Mouse (Mus musculus) splenic B cell, adult 2 months (primary cell): ENCODE measurements at regions not wholly inside any gene's neighbourhood (a gene's known extent, or its start where the extent isn't known, plus 50 kb on each side); places are given as distances from the start of the nearest gene placed in this dataset.

Experiments
- DNase-seq: peaks from one replicate; pipeline ENCODE4 v3.0.0-alpha.2; 2011; ENCODE audit warnings: low read depth, low spot score
- H3K27me3 ChIP-seq: 2 replicates; pipeline ENCODE4 v1.6.1; 2012; ENCODE audit warnings: mild to moderate bottlenecking, low read length, moderate library complexity, mixed read lengths; ENCODE audit not compliant: control insufficient read depth, poor library complexity, insufficient read depth, severe bottlenecking
- H3K36me3 ChIP-seq: 2 replicates; pipeline ENCODE4 v1.6.1; 2012; ENCODE audit warnings: mild to moderate bottlenecking, low read length, moderate library complexity, mixed read lengths; ENCODE audit not compliant: control insufficient read depth, poor library complexity, insufficient read depth, severe bottlenecking

DNA sequence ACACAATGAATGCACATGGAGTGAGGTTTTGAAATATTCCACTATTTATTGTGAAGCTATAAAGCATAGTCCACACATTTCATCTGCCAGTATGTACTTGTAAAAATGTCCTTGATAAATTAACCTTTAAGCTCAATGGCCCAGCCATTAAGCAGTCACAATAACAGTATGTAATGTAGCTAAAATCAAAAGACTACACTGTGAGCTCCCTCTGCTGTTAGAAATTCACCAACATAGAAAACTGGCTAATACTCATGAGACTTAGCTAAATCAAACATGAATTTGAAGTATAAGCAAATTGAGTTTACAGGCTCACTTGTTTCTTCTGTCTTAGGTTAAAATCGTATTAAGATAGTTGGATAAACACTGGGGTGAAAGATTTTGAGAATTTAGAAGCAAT is 182.1 kb downstream of the Atxn7l3b start:
- no peak for DNase-seq
- H3K36me3 ChIP-seq, result no peaks in the 10 kb centered on the region

DNA sequence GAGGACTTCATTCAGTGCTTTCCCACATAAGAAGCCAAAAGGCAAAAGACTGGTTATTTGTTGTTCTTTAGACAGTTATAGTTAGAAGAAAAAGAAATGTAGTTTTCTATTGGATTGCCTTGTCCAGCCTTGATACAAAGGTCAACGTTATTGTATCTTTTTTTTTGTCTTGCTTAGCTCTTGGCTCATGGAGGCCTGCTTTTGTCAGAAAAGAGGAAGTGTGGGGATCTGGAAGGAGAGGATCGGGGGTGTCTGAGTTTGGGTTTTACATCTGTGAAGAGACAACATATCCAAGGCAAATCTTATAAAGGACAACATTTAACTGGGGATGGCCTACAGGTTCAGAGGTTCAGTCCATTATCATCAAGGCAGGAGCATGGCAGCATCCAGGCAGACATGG is 185.3 kb downstream of the Atxn7l3b start:
- no peaks in the 10 kb centered on the region for H3K27me3 ChIP-seq
- H3K36me3 ChIP-seq, result no peaks in the 10 kb centered on the region
- no peak for DNase-seq

More for the DNA sequence above, 182.1 kb downstream of the Atxn7l3b start:
- H3K27me3 ChIP-seq, result no peaks in the 10 kb centered on the region

DNA sequence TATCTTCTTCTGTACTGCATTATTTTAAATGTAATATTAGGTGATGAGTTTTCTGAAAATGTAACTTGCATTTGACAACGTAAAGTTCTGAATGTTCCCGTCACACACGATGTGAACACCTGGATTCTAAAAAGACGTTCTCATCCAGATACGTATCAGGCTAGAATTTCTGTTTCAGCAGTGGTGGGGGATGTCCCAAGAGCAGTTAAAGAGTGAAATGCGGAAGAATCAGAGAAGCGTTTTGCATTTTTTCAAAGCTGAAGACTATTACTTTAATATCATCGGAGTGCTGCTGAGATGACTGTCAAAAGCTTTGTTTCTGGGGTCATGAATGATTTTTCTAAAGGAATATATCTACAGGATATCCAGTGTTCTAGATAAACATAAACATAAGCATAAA is 186.7 kb downstream of the Atxn7l3b start:
- no peaks in the 10 kb centered on the region for H3K27me3 ChIP-seq
- no peaks in the 10 kb centered on the region for H3K36me3 ChIP-seq
- no peak for DNase-seq
